Mouse (Mus musculus) olfactory bulb, adult 2 months (tissue): Measurements from ENCODE around the gene Cenpa. TPM values are rescaled to one million over a fixed set of nuclear protein-coding genes. Genes with fewer than 3 reads are reported as not detected.

Experiments used
- H3K27ac ChIP-seq: fragments of 200-500 bp; 2 replicates; pipeline ENCODE4 v1.5.1; 2012; ENCODE audit warnings: low read depth, low read length; ENCODE audit not compliant: insufficient read depth
- H3K4me1 ChIP-seq: fragments of 200-500 bp; 2 replicates; pipeline ENCODE4 v1.6.1; 2012; ENCODE audit warnings: low read length; ENCODE audit not compliant: control insufficient read depth, insufficient read depth
- H3K4me3 ChIP-seq: fragments of 200-500 bp; 2 replicates; pipeline ENCODE4 v1.5.1; 2012; ENCODE audit warnings: mild to moderate bottlenecking, low read depth, low read length, moderate library complexity; ENCODE audit not compliant: insufficient read depth
- CTCF ChIP-seq: fragments of 200-500 bp; IDR thresholded peaks from 2 replicates; pipeline ENCODE4 v1.5.1; 2012; ENCODE audit warnings: low read depth, mild to moderate bottlenecking, low read length, moderate library complexity; ENCODE audit not compliant: insufficient read depth
- POLR2A ChIP-seq: fragments of 200-500 bp; IDR thresholded peaks from 2 replicates; pipeline ENCODE4 v1.6.1; 2012; ENCODE audit warnings: mild to moderate bottlenecking, low read depth, low read length, moderate library complexity; ENCODE audit not compliant: insufficient read depth
- WGBS: fragments of 180-500 bp; shearing (Covaris S2); methylation state at CpG from one replicate; pipeline ENCODE4 v1.1.7; 2018; 5-methylcytosine and 5-hydroxymethylcytosine counted together
- polyA plus RNA-seq: library from polyadenylated mRNA; stranded (reverse); fragments of >200 nt; gene quantifications from 2 replicates; pipeline ENCODE4 v1.2.4, GENCODE M21; 2012; ENCODE audit warnings: low replicate concordance; ENCODE audit not compliant: missing spikeins, insufficient read depth, insufficient read length

Cenpa gene
- polyA plus RNA-seq, 1 experiment, result not detected

DNA sequence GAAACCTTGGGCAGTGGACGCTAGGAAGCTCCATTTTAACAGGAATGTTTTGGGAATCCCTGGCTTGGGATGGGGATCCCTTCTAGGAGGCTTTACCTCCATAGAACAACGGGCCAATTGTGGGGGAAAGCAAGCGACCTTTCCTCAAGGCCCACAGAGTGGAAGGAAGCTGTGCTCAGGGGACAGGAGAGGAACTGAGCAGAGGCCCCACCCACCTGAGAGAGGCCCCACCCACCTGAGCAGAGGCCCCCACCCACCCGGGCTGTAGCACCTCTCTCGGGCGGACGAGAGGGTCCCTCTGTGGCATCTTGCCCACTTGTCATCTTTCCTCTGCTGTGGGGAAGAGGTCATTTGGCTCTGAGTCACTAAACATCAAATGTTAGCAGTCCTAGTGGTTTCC is 29.6 kb upstream of the Cenpa start:
- no peak overlapping the region for H3K27ac ChIP-seq
- H3K4me1 ChIP-seq, result no peaks in the 10 kb centered on the region
- TF ChIP-seq CTCF, result no peak
- no peak for TF ChIP-seq POLR2A
- no peak overlapping the region for H3K4me3 ChIP-seq
- 58% methylated on average over 7 of the region's 7 CpGs for WGBS

DNA sequence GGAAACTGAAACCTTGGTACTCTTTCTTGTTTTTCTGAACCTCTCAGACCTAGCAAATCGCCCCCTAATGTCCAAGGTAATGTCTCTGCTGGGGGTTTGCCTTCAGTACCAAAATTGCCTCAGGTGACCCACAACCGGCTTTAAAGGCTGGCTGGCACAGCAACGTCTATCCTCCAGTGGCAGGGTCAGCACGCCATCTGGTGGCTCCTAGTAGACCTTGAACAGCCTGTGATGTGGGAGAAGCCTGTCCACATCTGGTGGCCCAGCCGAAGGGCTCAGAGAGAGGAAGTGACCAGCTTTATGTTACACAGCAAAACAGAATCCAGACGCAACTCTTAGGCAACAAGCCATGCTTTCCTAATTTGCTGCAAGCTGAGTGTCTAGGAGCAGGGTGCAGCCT is 28.5 kb upstream of the Cenpa start:
- TF ChIP-seq POLR2A (no peak), CTCF (peak; percentile 72)
- H3K4me3 ChIP-seq, result no peak overlapping the region
- no peak overlapping the region for H3K27ac ChIP-seq
- H3K4me1 ChIP-seq, result no peaks in the 10 kb centered on the region
- 7% methylated on average over 6 of the region's 6 CpGs for WGBS

DNA sequence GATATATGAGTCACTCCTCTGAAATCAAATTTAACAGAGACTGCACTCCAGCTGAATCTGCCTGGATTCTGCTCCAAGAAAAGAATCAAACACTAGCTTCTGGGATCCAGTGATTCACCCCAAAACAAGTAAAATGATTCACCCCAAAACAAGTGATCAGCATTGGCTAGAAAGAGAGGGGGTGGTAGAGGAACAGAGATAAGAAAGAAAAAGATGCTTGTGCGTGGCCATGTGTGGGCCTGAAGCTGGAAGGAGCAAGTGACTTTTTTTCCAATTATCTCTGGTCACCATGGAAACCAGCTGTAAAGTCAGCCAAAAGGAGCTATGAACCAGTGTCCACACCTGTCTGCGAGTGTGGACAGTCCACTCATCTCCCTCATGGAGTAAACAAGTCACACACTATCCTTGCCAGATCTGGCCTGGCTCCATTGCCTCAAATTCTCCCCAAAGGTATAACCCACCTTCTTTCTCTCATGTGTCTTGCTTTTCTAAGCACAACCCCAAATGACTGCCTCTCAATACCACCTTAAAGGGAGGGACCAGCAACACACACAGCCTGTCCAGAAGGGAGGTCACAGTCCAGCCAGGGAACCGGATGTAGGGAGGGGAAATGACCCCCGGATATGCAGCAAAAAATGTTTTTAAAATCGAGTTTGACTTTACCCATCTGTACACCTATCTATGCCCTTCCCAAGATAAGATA is 22.9 kb upstream of the Cenpa start:
- no peak for TF ChIP-seq POLR2A
- TF ChIP-seq CTCF, result no peak
- H3K27ac ChIP-seq, result peak overlapping the region; percentile 95
- no peak overlapping the region for H3K4me3 ChIP-seq
- peaks cover 11% of the 10 kb centered on the region for H3K4me1 ChIP-seq
- WGBS, result 50% methylated on average over 5 of the region's 5 CpGs

DNA sequence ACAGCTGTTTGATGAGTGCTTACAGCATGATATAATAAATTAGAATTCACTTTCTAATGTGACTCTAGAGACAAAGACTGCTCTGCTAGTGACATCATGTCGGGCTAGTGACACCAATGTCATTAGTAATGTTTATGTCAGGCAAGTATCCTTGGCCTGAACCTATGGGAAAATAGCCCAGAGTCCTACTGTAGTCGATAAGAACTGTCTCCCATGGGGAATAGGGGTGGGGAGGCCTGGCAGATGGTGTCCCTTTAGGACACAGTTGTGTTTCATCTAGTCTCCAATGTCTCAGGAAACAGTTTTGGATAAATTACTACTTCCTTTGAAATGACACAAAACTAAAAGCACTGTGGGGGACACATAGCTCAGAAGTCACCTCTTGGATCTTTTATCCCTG is 20.5 kb upstream of the Cenpa start:
- H3K4me1 ChIP-seq, result peaks cover 27% of the 10 kb centered on the region
- TF ChIP-seq POLR2A (no peak), CTCF (no peak)
- no peak overlapping the region for H3K4me3 ChIP-seq
- 86% methylated on average over 2 of the region's 2 CpGs for WGBS
- H3K27ac ChIP-seq, result no peak overlapping the region

DNA sequence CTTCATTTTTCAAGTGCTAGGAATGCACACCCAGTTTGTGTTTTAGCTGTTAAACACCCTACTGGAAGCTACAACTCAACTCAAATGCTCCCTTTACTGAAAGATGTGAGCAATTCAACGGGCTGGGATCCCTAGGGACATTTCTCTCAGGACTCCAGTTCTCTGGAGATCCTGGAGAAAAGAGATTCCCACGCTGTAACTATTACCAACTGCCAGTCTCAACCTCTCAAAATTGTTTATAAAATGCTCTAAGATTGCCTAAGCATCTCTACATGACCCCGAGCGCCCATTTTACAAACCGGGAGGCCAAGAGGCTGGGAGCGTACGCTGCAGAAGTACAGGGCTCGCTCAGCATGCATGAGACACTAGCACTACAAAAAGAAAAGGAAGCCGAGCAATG is 19.2 kb upstream of the Cenpa start:
- 4% methylated on average over 9 of the region's 9 CpGs for WGBS

DNA sequence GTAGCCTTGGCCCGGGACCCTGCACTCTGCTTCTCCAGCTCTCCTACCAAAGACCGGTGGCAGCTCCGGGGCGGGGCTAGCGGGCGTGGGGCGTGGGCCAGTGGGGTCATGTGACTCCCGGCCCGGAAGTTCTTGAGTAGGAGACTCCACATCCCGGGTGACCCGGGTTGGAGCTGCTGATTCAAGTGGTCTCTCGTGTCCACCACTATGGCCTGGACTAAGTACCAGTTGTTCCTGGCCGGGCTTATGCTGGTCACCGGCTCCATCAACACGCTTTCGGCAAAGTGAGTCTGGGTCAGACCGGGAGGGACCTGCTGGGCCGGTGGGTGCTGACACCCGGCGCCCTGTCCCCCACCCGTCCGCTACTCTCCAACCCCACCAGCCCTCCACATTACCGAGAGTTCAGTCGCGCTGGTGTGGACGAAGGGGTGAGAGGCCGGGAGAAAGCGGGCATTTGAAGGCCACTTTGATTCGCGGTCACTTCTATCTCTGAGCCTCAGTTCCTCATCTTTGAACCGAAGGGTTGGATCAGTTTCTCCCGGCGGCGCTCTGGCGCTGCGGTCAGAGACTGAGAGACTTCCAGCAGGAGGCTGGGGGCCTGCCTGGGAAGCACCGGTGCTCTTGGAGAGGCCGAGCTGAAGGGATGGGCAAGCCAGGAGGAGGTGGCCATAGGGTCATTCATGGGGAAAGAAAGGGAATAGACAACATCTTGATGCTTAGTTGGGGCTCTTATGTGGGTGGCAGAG is 18.6 kb upstream of the Cenpa start, which contains the start of gene Slc35f6:
TSS of gene Slc35f6 (plus strand) at position 119 of the 746 bp plus-strand sequence.
- Histone ChIP-seq H3K4me3 (peak within 1 kb of the TSS; percentile 70), H3K27ac (peak within 1 kb of the TSS; percentile 35), H3K4me1 (peaks cover 32% of the 10 kb centered on the region)
- under 1% methylated on average over 38 of the region's 38 CpGs for WGBS
- TF ChIP-seq CTCF (no peak), POLR2A (peak; percentile 52; the same call in 1 of the 2 replicates)

More for the DNA sequence above, 19.2 kb upstream of the Cenpa start:
- Histone ChIP-seq H3K4me1 (peaks cover 32% of the 10 kb centered on the region), H3K4me3 (peak overlapping the region; percentile 70), H3K27ac (peak overlapping the region; percentile 35)
- no peak for TF ChIP-seq CTCF
- no peak for TF ChIP-seq POLR2A

DNA sequence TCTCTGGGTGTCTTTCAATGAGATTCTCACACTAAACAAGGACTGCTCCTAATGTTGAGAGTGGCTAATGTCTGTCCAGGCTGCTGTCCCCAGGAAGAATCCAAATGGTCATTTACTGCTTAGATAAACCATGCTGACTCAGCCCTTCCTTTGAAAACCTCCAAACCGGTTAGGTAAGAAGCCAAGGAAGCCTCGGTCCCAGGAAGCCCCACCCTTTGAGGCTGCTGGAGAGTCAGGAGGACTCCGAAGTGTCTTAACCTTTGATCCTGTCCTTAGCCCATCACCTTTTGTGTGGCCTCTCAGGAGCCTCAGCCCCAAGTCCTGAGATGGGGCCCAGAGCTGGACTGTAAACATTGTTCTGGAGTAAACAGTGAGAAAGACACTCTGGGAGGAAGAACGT is 17.0 kb upstream of the Cenpa start:
- Histone ChIP-seq H3K4me3 (no peak overlapping the region), H3K27ac (no peak overlapping the region), H3K4me1 (peaks cover 24% of the 10 kb centered on the region)
- TF ChIP-seq POLR2A, result no peak
- TF ChIP-seq CTCF, result no peak
- 77% methylated on average over 4 of the region's 4 CpGs for WGBS

DNA sequence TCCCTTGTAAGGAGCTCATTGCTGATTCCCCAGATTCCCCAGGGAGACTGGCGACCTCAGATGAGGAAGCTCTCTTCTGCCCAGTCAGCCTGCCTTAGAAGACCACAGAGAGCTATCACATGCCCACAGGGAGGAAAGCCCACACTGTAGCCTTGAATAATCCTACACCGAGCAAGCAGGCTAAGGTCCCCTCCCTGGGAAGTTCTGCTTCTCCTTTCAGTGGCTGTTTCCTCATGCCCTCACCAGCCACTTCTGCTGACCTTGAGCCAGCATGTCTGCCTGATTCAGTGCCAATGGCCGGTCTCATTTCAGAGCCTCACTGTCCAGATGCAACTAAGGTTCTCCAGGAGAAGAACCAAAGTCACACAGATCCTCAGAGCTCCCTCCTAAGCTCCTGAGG is 15.8 kb upstream of the Cenpa start:
- H3K4me3 ChIP-seq, result no peak overlapping the region
- H3K27ac ChIP-seq, result no peak overlapping the region
- TF ChIP-seq CTCF (no peak), POLR2A (no peak)
- WGBS, result 81% methylated on average over 3 of the region's 3 CpGs
- H3K4me1 ChIP-seq, result peaks cover 30% of the 10 kb centered on the region

DNA sequence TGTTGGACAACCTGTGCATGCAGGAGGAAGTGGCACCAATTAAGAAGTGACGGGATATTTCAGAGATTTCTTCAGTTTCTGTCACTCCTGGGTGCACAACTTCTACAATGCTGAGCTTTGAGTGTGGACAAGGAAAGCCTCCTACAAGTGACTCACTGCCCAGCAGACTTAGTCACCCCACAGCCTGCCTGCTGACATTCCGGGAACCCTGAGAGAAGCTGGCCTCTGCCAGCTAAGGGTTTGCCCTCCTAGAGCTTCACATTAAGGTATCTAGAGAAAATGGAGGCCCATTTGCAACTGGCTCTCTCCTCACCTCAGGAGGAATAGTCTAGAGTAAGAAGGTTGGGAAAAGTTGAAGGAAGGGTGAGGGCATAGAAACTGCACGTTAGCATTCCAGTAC is 15.0 kb upstream of the Cenpa start:
- H3K27ac ChIP-seq, result no peak overlapping the region
- H3K4me3 ChIP-seq, result no peak overlapping the region
- TF ChIP-seq CTCF (no peak), POLR2A (no peak)
- H3K4me1 ChIP-seq, result peaks cover 38% of the 10 kb centered on the region
- WGBS, result 70% methylated on average over 3 of the region's 3 CpGs
